Mouse (Mus musculus) cerebellum, postnatal 25 days (tissue): Measurements from ENCODE around the gene Spdye4c.
A peak's percentile ranks its signal among the peaks of the same experiment; 100 is the strongest.

ENCODE experiments used
- DNase-seq, 2 experiments: peaks; one replicate each; pipeline ENCODE4 v3.0.0; 2021; ENCODE audit warnings: mixed read lengths in 2 of 2

The Spdye4c gene

DNA sequence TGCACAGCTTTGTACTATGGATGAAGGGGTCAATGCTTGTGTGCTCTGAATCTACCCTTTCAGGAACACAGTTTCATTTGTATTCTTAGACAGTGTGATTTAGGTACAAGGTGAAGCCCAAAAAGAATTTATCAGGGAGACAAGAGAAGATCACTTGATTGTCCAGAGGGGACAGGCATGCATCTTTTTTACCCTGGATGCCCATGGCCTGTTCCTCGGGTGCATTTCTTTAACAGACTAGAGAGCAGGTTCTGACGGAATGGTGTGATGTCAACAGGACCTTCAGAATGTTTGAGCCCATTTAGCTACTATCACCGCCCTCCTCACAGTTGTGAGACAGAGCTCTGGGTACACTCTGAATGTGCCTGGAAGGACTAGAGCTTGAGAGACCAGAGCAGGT lies at the start of gene Spdye4c:
TSS of gene Spdye4c (plus strand) at position 301 of the 400 bp plus-strand sequence.
- DNase-seq, result no peak

DNA sequence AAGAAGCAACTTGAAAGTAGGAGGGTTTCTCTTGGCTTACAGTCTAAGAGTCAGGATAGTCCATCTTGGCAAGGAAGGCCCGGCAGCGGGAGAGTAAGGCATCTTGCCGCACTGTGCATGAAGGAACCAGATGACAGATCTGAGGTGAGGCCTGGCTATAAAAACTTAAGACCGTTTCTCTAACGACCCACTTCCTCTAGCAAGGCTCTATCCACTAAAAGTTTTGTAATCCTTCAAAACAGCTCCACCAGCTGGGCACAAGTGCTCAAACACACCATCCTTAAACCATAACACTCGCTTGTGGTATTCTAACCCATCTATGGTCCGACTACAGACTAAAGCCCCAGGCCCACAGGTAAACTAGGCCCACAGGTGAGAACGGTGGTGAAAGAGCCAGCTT lies 47.5 kb upstream of the Spdye4c start:
- DNase-seq, result no peak

DNA sequence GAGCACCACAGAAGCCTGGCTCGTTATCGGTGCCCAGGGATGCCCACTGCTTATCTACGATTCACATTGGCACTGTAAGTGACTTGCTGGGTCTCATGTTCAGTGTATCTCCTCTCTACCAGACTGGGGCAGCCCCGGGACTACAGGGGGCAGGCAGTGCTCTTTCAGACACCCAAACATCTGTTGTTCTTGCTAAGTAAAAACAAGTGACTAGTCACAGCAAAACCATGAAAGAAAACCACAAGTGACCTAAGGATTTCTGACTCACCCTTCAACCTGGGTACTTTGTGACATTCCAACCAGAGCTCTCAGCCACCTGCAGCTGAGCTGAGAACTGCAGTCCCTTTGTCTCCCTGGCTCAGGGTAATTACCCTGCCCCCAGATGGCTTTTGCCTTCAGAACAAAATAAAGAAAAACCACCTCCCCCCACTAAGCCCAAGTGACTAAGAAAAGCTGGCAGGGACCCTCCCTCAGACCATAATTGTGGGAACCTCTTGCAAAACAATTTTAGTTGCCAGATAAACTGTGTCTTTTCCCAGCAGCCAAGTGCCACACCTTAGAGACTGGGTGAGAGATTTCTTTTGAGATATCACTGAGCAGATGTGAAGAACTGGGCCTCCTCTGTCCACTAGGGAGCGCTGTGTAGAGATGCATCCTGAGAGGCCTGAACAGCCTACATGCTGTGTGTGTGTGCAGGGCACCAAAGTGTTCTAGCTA lies 46.4 kb upstream of the Spdye4c start:
- DNase-seq, result peak in 1 of 2 experiments; percentile 27

GRCm38 (mm10) chr2:128545447-128545846 lies 45.6 kb upstream of the Spdye4c start:
- DNase-seq, result no peak

DNA sequence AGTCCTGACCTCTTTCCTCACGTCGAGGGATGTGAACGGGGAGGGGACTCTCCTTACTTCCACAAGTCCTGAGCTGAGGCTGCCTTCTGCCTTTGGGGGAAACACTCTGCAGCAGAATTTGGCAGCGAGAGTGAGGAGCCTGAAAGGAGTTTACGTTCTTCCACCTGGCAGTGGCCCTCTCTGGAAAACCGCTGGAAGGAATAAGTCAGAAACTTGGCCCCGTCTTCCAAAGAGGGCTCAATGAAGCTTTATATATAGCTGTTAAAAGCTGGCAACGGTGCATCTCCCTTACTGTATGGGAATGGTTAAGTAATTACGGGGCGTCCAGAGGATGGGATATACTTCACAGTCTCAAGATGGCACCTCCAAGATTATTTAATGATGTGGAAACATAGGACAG lies 43.9 kb upstream of the Spdye4c start:
- no peak for DNase-seq

- DNase-seq, result no peak
These were observed 42.7 kb upstream of the Spdye4c start for GRCm38 (mm10) chr2:128548262-128548661.

DNA sequence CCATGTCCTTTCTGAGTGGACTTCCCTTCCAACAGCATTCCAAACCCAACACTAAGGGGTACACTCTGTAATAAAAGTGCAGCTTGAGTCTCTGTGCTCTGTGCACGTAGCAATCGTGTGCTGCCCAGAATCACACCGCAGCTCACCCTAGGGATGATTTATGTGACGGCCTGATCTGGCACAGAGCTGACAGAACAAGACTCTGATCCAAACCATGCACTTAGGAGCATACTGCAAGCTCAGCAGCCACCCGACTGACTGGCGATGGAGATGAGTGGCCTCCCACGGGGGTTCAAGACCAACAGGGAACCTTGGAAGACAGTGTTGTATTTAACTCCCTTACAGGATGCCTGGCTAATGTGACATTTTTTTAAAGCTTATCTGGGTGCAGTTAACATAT lies 41.4 kb upstream of the Spdye4c start:
- no peak for DNase-seq

DNA sequence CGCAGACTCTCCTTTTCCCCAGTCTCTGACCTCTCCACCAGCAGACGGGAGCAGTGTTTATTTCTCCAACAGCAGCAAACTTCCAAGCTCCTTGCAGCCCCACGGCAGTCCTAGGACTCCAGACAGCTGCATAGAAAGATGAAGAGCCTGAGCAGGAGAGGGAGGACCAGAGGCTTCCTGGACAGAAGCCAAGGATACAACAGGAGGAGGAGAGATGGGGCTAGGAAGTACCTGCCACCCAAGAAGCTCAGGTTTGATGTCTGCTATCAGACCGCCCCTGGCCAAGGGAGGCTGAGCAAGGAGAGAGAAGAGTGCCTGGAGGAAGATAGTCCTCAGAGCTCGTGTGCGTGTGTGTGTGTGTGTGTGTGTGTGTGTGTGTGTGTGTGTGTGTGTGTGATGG lies 41.0 kb upstream of the Spdye4c start:
- no peak for DNase-seq

GRCm38 (mm10) chr2:128552080-128552791 lies 38.8 kb upstream of the Spdye4c start:
- DNase-seq, result no peak

GRCm38 (mm10) chr2:128552798-128553720 lies 38.0 kb upstream of the Spdye4c start:
- no peak for DNase-seq

- no peak for DNase-seq
These were observed 35.9 kb upstream of the Spdye4c start for GRCm38 (mm10) chr2:128555082-128555481.

- DNase-seq, result no peak
These were observed 26.8 kb upstream of the Spdye4c start for GRCm38 (mm10) chr2:128564195-128564594.

- DNase-seq, result no peak
These were observed 25.1 kb upstream of the Spdye4c start for GRCm38 (mm10) chr2:128565904-128566303.

DNA sequence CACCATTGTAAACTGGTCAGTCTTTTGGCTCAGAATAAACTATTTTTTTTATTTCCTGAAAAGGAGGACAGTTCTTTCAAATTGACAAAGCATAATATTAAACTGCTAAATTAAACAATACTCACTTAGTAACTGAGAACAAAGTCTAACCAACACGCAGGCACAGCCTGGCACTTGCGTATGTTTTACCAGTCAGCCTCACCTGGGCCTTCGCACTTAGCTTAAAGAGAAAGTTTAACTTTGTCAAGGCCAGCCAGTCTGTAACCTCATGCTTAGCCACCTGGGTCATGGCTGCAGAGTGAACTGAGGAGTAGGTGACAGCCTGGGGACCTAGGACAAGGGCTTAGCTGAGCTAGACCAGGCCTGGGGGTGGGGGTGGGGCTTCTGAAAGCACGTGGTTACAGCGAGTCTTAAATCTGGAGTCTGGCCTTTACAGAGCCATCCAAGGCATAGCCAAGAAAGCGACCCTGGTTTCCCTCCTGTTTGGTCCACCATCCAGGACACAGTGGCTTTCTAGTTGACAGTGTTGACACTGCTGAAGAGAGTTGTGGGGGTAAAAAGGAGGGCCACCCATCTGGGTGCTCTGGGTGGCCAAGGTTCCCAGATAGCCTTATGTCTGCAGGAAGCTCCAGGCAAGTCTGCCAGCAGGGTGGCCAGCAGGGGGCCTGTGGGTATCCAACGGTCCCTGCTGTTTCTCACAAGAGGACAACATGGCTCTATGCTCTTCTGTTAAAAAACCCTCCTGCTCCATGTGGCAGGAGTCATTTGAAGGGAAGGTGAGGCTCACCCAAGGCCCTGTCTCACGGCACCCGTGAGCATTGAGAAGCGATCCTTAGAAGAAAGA lies 24.5 kb upstream of the Spdye4c start:
- DNase-seq, result peak; percentile 24 to 45

DNA sequence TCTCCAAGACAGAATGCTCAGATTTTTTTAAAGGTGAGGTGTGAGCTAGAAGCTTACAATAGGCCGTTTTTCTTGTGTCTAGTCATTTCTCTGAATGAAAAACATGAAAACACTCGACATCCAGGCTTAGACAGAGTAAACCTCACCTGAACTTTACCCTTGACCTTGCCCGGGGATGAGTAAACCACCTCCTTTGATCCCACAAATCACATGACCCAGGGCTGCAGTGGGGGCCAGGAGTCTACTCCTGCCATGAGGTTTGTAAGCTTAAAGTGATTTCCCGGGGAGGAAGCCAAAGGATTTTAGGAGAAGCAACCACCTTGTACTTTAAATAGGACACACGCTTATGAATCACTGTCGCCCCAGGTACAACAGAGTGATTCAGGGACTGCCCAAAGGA lies 23.0 kb upstream of the Spdye4c start:
- DNase-seq, result no peak

GRCm38 (mm10) chr2:128568490-128568889 lies 22.5 kb upstream of the Spdye4c start:
- no peak for DNase-seq

- no peak for DNase-seq
These were observed 20.0 kb upstream of the Spdye4c start for GRCm38 (mm10) chr2:128571001-128571400.

DNA sequence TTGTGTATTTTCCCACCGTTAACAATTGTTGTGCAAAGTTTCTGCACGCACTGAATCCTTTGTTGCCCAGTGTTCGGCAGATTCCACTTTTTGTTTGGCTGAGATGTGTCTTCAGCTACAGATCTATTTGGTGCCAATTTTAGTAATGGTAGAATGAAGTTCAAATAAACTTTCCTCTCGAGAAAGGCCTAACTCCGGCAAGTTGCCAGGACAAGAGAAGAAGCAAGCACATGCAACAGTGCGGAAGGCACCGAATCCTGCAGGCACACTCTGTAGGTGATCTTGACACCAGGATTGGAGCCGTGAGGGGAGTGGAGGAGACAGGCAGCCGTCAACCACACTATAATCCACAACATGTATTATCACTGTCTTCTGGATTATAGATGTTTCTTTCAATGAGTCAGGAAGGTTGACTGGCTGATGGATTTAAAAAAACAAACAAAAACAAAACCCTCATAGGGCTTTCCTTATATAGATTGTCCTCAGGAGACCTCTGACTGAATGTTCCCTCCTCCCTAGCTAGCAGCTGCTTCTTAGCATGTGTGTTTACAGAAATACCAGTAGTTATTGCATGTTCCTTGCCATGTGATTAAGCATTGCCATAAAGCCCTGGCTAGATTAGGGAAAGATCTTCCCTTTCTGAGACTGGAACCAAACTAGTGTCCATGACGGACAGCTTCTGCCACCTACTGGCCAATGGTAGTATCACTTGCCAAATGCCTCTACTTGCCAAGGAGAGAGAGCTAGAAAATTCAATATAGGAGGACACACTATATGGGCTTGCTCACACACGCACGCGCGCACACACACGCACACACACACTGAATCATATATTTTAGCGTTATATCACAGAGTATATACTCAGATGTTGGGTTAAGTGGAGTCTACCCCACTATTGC lies 18.0 kb upstream of the Spdye4c start:
- DNase-seq, result peak; percentile 85 to 92

GRCm38 (mm10) chr2:128582881-128583280 lies 8.1 kb upstream of the Spdye4c start:
- no peak for DNase-seq

DNA sequence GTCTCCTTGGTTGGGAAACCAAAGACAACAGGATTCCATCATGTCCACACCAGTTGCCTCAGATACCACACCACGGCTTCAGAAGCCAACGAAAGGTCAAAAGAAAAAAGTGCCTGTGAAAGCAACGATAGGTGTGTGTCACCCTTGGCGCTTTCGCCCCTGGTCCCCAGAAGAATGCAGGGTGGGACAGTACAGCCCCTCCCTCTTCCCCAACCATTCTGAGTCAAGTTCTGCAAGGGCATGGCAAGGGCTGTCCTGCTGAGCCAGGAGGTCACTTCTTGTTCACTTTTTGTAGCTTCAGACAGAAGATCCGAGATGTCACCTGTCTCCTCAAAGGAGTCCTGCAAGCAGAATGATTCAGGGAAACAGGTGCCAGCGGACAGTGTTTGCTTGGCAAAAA lies 1.3 kb downstream of the Spdye4c start:
- DNase-seq, result no peak

GRCm38 (mm10) chr2:128601534-128601933 lies 10.5 kb downstream of the Spdye4c start:
- no peak for DNase-seq
